Mouse (Mus musculus): ENCODE results near the gene Atl1. TPM values are rescaled to one million over a fixed set of nuclear protein-coding genes. Genes with fewer than 3 reads are reported as not detected.
A peak's percentile ranks its signal among the peaks of the same experiment; 100 is the strongest.

Atl1 gene
- total and polyA plus RNA-seq, 2 experiments from 2014 or later, result 130 to 145 TPM

DNA sequence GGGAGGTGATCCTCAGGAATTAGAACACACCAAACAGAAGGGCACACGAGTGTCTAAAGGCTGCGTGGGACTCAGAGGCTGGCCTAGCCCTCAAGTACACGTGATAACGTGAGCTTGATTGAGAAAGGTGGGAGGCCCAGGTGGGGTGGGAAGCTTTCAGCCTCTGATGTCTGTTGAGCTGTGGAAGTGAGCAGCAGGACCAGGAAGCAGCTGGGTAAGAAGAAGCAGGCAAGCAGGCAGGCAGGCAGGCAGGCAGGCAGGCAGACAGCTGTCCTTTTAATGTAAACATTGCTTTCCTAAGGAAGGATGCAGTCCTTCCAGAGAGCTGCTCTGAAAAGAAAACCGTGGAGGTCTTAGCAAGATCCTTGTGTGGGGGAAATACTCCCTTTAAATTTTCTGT is 1.9 kb upstream of the Atl1 start:
- Histone ChIP-seq H3K4me2 (ENCODE audit: low read depth, low read length) (peak overlapping the region; percentile 71), H3K4me1 (ENCODE audit: insufficient read depth, low read length) (peaks cover 14% of the 10 kb centered on the region; the same call in 1 of the 2 replicates), H3K27ac (no peak overlapping the region), H3K4me3 (ENCODE audit: low read length) (no peak overlapping the region), H3K9ac (replicated peaks; ENCODE audit: low read length) (peak overlapping the region; percentile 30; the same call in 1 of the 2 replicates), H3K36me3 (ENCODE audit: insufficient read depth, low read length) (no peaks in the 10 kb centered on the region), H3K9me3 (ENCODE audit: low read length) (no peaks in the 10 kb centered on the region), H3K27me3 (ENCODE audit: insufficient read depth, low read length) (no peaks in the 10 kb centered on the region)
- ATAC-seq (no peak), DNase-seq (ENCODE audit: low spot score) (no peak)
- 32% methylated on average over 5 of the region's 5 CpGs for WGBS
- no peak for TF ChIP-seq CTCF (IDR thresholded peaks at IDR 0.05; ENCODE audit: low read depth)

DNA sequence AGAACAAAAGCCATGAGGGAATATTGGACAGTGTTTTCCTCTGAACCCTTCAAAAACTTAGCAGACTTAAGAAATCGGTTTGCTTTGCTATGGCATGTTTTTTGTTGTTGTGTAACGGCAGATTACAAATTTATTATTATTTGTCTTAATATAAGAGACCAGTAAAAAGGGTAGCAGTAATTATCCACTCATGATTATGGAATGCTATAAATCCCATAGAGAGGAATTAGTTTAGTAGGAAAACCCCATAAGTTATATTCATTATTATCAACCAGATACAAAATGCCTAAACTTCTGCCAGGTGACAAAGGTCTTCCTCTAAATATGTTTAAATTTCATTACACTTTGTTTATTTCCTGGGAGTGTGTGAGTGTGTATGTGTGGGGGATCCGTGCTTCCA is 693 bp upstream of the Atl1 start:
- Histone ChIP-seq H3K9ac (replicated peaks; ENCODE audit: low read length) (peak overlapping the region; percentile 97), H3K4me3 (ENCODE audit: low read length) (peak overlapping the region; percentile 94), H3K9me3 (ENCODE audit: low read length) (no peaks in the 10 kb centered on the region), H3K36me3 (ENCODE audit: insufficient read depth, low read length) (no peaks in the 10 kb centered on the region), H3K27ac (no peak overlapping the region), H3K4me1 (ENCODE audit: insufficient read depth, low read length) (peaks cover 14% of the 10 kb centered on the region; the same call in 1 of the 2 replicates), H3K4me2 (ENCODE audit: low read depth, low read length) (peak overlapping the region; percentile 71), H3K27me3 (ENCODE audit: insufficient read depth, low read length) (no peaks in the 10 kb centered on the region)
- no peak for ATAC-seq
- WGBS, result 40% methylated on average over 3 of the region's 3 CpGs
- TF ChIP-seq CTCF (IDR thresholded peaks at IDR 0.05; ENCODE audit: low read depth), result no peak
- no peak for DNase-seq (ENCODE audit: low spot score)

DNA sequence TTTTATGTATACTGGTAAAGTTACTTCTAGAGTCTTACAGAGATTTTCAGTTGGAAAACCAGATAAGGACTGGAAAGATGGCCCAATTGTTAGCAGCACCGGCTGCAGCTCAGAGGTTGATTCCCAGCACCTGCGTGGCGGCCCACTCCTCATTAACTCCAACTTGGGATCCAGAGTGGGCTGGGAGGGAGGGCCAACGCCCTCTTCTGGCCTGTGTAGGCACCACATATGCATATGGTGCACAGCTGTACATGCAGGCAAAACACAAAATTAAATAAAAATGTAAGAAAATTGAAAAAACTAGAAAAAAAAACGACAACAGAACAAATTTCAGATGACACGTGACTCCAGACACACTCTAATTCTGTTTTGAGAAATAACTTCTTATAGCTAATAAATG is 1.5 kb downstream of the Atl1 start:
- TF ChIP-seq CTCF (IDR thresholded peaks at IDR 0.05; ENCODE audit: low read depth), result peak; percentile 35; the same call in 1 of the 2 replicates
- ATAC-seq (no peak), DNase-seq (ENCODE audit: low spot score) (no peak)
- Histone ChIP-seq H3K27ac (peak overlapping the region; percentile 97; the same call in 1 of the 2 replicates), H3K4me1 (ENCODE audit: insufficient read depth, low read length) (peaks cover 14% of the 10 kb centered on the region; the same call in 1 of the 2 replicates), H3K27me3 (ENCODE audit: insufficient read depth, low read length) (no peaks in the 10 kb centered on the region), H3K4me2 (ENCODE audit: low read depth, low read length) (peak overlapping the region; percentile 71), H3K4me3 (ENCODE audit: low read length) (peak overlapping the region; percentile 94; the same call in 1 of the 2 replicates), H3K9ac (replicated peaks; ENCODE audit: low read length) (no peak overlapping the region), H3K36me3 (ENCODE audit: insufficient read depth, low read length) (no peaks in the 10 kb centered on the region), H3K9me3 (ENCODE audit: low read length) (no peaks in the 10 kb centered on the region)
- WGBS, result 66% methylated on average over 6 of the region's 6 CpGs

DNA sequence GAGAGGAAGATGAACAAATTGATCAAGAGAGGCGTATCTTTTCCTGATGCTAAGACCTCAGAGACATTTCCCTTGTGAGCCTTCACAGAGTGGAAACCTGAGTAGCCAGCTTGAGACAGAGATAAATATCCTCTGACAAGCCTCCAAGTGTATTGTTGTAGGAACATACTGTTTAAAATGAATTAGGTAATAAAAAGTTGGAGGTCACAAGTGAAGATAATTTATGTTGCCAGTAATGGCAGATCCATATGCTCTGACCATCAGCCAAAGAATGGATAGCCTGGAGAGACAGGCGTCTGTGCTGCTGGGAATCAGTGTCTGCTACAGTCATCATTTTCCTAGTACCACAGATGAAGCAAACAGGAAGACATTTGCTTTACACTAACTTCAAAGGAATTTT is 2.6 kb downstream of the Atl1 start:
- Histone ChIP-seq H3K27ac (no peak overlapping the region), H3K4me1 (ENCODE audit: insufficient read depth, low read length) (peaks cover 12% of the 10 kb centered on the region; the same call in 1 of the 2 replicates), H3K36me3 (ENCODE audit: insufficient read depth, low read length) (no peaks in the 10 kb centered on the region), H3K4me2 (ENCODE audit: low read depth, low read length) (no peak overlapping the region), H3K27me3 (ENCODE audit: insufficient read depth, low read length) (no peaks in the 10 kb centered on the region), H3K9ac (replicated peaks; ENCODE audit: low read length) (no peak overlapping the region), H3K4me3 (ENCODE audit: low read length) (no peak overlapping the region), H3K9me3 (ENCODE audit: low read length) (no peaks in the 10 kb centered on the region)
- ATAC-seq (no peak), DNase-seq (ENCODE audit: low spot score) (no peak)
- no peak for TF ChIP-seq CTCF (IDR thresholded peaks at IDR 0.05; ENCODE audit: low read depth)
- WGBS, result 61% methylated on average over 2 of the region's 2 CpGs

GRCm38 (mm10) chr12:69898119-69898518 is 5.7 kb downstream of the Atl1 start:
- H3K27ac ChIP-seq, result no peak overlapping the region
- H3K4me1 ChIP-seq (ENCODE audit: insufficient read depth, low read length), result no peaks in the 10 kb centered on the region
- H3K9me3 ChIP-seq (ENCODE audit: low read length), result no peaks in the 10 kb centered on the region
- no peak overlapping the region for H3K4me3 ChIP-seq (ENCODE audit: low read length)
- DNase-seq (ENCODE audit: low spot score) (no peak), ATAC-seq (no peak)
- H3K36me3 ChIP-seq (ENCODE audit: insufficient read depth, low read length), result no peaks in the 10 kb centered on the region
- no peak overlapping the region for H3K4me2 ChIP-seq (ENCODE audit: low read depth, low read length)
- 94% methylated on average over 4 of the region's 4 CpGs for whole genome bisulfite sequencing
- H3K27me3 ChIP-seq (ENCODE audit: insufficient read depth, low read length), result no peaks in the 10 kb centered on the region
- no peak for TF ChIP-seq CTCF (IDR thresholded peaks at IDR 0.05; ENCODE audit: low read depth)
- no peak overlapping the region for H3K9ac ChIP-seq (replicated peaks; ENCODE audit: low read length)

GRCm38 (mm10) chr12:69904991-69905390 is 12.6 kb downstream of the Atl1 start:
- 80% methylated on average over 2 of the region's 2 CpGs for WGBS
- H3K9ac ChIP-seq (replicated peaks; ENCODE audit: low read length), result no peak overlapping the region
- DNase-seq (ENCODE audit: low spot score) (no peak), ATAC-seq (no peak)
- H3K27me3 ChIP-seq (ENCODE audit: insufficient read depth, low read length), result no peaks in the 10 kb centered on the region
- H3K4me2 ChIP-seq (ENCODE audit: low read depth, low read length), result no peak overlapping the region
- peaks cover 6% of the 10 kb centered on the region; the same call in 1 of the 2 replicates for H3K4me1 ChIP-seq (ENCODE audit: insufficient read depth, low read length)
- no peaks in the 10 kb centered on the region for H3K9me3 ChIP-seq (ENCODE audit: low read length)
- no peak overlapping the region for H3K4me3 ChIP-seq (ENCODE audit: low read length)
- TF ChIP-seq CTCF (IDR thresholded peaks at IDR 0.05; ENCODE audit: low read depth), result no peak
- H3K27ac ChIP-seq, result no peak overlapping the region
- H3K36me3 ChIP-seq (ENCODE audit: insufficient read depth, low read length), result no peaks in the 10 kb centered on the region

GRCm38 (mm10) chr12:69907667-69908510 is 15.5 kb downstream of the Atl1 start:
- no peaks in the 10 kb centered on the region for H3K9me3 ChIP-seq (ENCODE audit: low read length)
- peak; percentile 88 for ATAC-seq

More at GRCm38 (mm10) chr12:69907667-69908510, 15.5 kb downstream of the Atl1 start:
- H3K27ac ChIP-seq, result peak overlapping the region; percentile 96
- peak overlapping the region; percentile 84 for H3K9ac ChIP-seq (replicated peaks; ENCODE audit: low read length)
- 1% methylated on average over 30 of the region's 30 CpGs for WGBS
- H3K36me3 ChIP-seq (ENCODE audit: insufficient read depth, low read length), result no peaks in the 10 kb centered on the region
- peaks cover 6% of the 10 kb centered on the region; the same call in 1 of the 2 replicates for H3K4me1 ChIP-seq (ENCODE audit: insufficient read depth, low read length)
- no peaks in the 10 kb centered on the region for H3K27me3 ChIP-seq (ENCODE audit: insufficient read depth, low read length)
- H3K4me2 ChIP-seq (ENCODE audit: low read depth, low read length), result peak overlapping the region; percentile 76
- H3K4me3 ChIP-seq (ENCODE audit: low read length), result peak overlapping the region; percentile 69
- TF ChIP-seq CTCF (IDR thresholded peaks at IDR 0.05; ENCODE audit: low read depth), result no peak
- DNase-seq (ENCODE audit: low spot score), result peak; percentile 88

All from hindbrain, postnatal 0 days (tissue).